Mouse (Mus musculus) stomach, postnatal 0 days (tissue): ENCODE results near the gene Adgrf5. TPM values are rescaled to one million over a fixed set of nuclear protein-coding genes. Genes with fewer than 3 reads are reported as not detected.
"Not testable (repeated sequence)": the region's sequence is repeated elsewhere in the genome, so short reads cannot be mapped to it uniquely, and the experiment has no call there.

ENCODE experiments used
- ATAC-seq: fragments of 200-750 bp; cut with Nextera tagmentation; 2 replicates; pipeline ENCODE4 v1.8.0; 2017; ENCODE audit not compliant: low FRiP score, low TSS enrichment
- DNase-seq: peaks from one replicate; pipeline ENCODE4 v3.0.0-alpha.2; 2016; ENCODE audit warnings: low spot score
- H3K27ac ChIP-seq: fragments of 300-500 bp; sonication (generic); replicated peaks from 2 replicates; pipeline ENCODE4 v1.5.1; 2014; ENCODE audit warnings: mild to moderate bottlenecking, control low read depth
- H3K27me3 ChIP-seq: fragments of 300-500 bp; sonication (generic); 2 replicates; pipeline ENCODE4 v1.6.1; 2014; ENCODE audit warnings: low read length; ENCODE audit not compliant: control insufficient read depth, insufficient read depth
- H3K36me3 ChIP-seq: fragments of 300-500 bp; sonication (generic); 2 replicates; pipeline ENCODE4 v1.6.1; 2014; ENCODE audit warnings: low read length, mixed read lengths; ENCODE audit not compliant: control insufficient read depth, insufficient read depth
- H3K4me1 ChIP-seq: fragments of 300-500 bp; sonication (generic); replicated peaks from 2 replicates; pipeline ENCODE4 v1.6.1; 2014; ENCODE audit warnings: antibody characterized with exemption; ENCODE audit not compliant: control insufficient read depth, insufficient read depth
- H3K4me2 ChIP-seq: fragments of 300-500 bp; sonication (generic); replicated peaks from 2 replicates; pipeline ENCODE4 v1.6.1; 2014; ENCODE audit warnings: low read depth, mild to moderate bottlenecking, control low read depth, moderate library complexity
- H3K4me3 ChIP-seq: fragments of 300-500 bp; sonication (generic); 2 replicates; pipeline ENCODE4 v1.5.1; 2014; ENCODE audit warnings: low read depth, low read length, control low read depth
- H3K9ac ChIP-seq: fragments of 300-500 bp; sonication (generic); 2 replicates; pipeline ENCODE4 v1.6.1; 2014; ENCODE audit warnings: mild to moderate bottlenecking, low read length, control low read depth, mixed read lengths
- H3K9me3 ChIP-seq: fragments of 300-500 bp; sonication (generic); 2 replicates; pipeline ENCODE4 v1.6.1; 2016; ENCODE audit warnings: low read length; ENCODE audit not compliant: control insufficient read depth
- CTCF ChIP-seq: IDR thresholded peaks from 2 replicates; pipeline ENCODE4 v1.5.1; 2016; ENCODE audit warnings: antibody characterized with exemption, low read depth, mild to moderate bottlenecking, moderate library complexity
- EP300 ChIP-seq: optimal IDR thresholded peaks from 2 replicates; pipeline ENCODE3; 2016; ENCODE audit warnings: antibody characterized with exemption
- WGBS: fragments of 180-500 bp; shearing (Covaris S2); extraction: QIAGEN DNeasy Blood & Tissue Kit; methylation state at CpG from one replicate; pipeline ENCODE4 v1.1.7; 2014; 5-methylcytosine and 5-hydroxymethylcytosine counted together
- polyA plus RNA-seq: library from polyadenylated mRNA; unstranded; fragments of >200 nt; fragmentation: Nextera tagmentation; extraction: Ambion mirVana; gene quantifications from 2 replicates; pipeline ENCODE4 v1.2.1, GENCODE M21; 2015

Gene Adgrf5
- polyA plus RNA-seq, 1 experiment from 2014 or later: 3.6 TPM

DNA sequence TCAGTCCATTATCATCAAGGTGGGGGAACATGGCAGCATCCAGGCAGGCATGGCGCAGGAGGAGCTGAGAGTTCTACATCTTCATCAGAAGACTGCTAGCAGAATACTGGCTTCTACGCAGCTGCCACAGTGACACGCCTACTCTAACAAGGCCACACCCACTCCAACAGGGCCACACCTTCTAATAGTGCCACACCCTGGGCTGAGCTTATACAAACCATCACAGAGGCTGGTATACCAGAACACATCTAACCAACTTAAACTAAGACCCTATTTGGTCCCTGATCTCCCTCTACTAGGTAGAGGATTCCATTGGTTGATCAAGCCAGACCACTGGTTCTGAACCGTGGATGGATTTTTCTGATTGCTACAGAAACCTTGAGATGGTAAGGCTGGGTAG, 112.3 kb downstream of the Adgrf5 start:
- no peak overlapping the region for H3K4me2 ChIP-seq
- 78% methylated on average over 4 of the region's 4 CpGs for WGBS
- H3K4me3 ChIP-seq: no peak overlapping the region
- ATAC-seq (0 out of 2 replicates have a peak, but pooled peaks have one; percentile 38), DNase-seq (peak; percentile 27)
- no peak overlapping the region for H3K9ac ChIP-seq
- no peaks in the 10 kb centered on the region for H3K4me1 ChIP-seq
- no peaks in the 10 kb centered on the region for H3K9me3 ChIP-seq
- no peak for TF ChIP-seq CTCF
- H3K36me3 ChIP-seq: no peaks in the 10 kb centered on the region
- H3K27me3 ChIP-seq: no peaks in the 10 kb centered on the region
- H3K27ac ChIP-seq: no peak overlapping the region

DNA sequence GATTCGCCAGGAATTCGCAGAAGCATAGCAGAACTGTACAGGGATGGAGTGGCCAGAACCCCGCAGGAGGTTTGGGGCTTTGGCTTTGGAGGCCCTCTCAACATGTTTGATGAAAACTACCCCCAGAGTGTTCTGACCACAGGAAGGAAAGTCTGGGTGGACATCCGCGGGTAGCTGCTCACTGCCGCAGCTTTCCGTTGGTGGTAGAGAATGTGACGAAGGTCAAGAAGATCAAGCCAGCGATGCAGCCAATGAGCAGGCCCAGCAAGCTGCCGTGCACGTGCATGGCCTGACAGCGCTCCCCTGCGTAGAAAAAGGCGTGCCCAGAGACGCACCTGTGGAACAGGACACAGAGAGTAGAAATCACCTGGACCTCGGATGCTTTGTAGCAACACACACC, 114.5 kb downstream of the Adgrf5 start:
- TF ChIP-seq EP300 (no peak), CTCF (no peak)
- Histone ChIP-seq H3K9ac (no peak overlapping the region), H3K27ac (no peak overlapping the region), H3K27me3 (no peaks in the 10 kb centered on the region), H3K36me3 (no peaks in the 10 kb centered on the region), H3K4me1 (no peaks in the 10 kb centered on the region), H3K4me3 (no peak overlapping the region), H3K9me3 (no peaks in the 10 kb centered on the region), H3K4me2 (no peak overlapping the region)
- WGBS: 87% methylated on average over 16 of the region's 16 CpGs
- DNase-seq (no peak), ATAC-seq (no peak)

DNA sequence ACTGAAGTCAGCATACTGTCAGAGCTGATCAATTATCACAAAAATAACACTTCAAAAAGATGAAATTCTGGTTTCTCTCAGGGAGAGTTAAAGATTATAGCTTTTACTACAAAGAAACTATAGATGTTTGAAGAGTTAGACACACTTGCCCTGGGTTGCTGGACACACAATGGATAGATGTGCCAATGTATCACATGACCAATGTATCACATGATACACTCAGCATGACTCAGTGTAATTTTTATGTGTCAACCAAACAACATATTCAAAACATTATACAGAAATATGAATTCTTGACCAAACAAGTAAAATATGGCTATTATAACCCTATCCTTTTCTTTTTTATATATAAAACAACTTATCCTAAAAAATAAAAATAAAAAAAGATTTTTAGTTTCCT, 117.4 kb downstream of the Adgrf5 start:
- Histone ChIP-seq H3K4me2 (no peak overlapping the region), H3K4me3 (no peak overlapping the region), H3K9me3 (no peaks in the 10 kb centered on the region), H3K27ac (no peak overlapping the region), H3K36me3 (no peaks in the 10 kb centered on the region), H3K27me3 (no peaks in the 10 kb centered on the region), H3K4me1 (no peaks in the 10 kb centered on the region), H3K9ac (no peak overlapping the region)
- TF ChIP-seq EP300 (no peak), CTCF (no peak)
- ATAC-seq: no peak
- no peak for DNase-seq

DNA sequence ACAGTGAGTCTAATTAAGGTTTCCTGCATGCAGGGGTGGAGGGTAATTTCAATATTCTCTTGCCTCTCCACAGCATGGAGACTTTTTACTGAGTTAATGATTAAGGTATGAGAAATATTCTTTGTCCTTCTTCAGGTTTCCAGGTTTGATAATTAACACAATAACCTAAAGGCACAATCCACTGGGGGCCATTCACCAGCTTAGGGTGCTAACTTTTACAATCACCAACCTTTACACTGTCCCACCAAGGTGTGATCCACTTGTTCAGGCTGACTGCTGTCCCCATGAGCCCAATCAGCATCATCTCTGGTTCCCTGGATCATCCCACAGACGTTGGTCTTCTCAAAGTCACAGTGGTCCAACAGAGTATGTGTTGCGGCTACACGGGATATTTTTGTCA, 125.7 kb downstream of the Adgrf5 start:
- H3K36me3 ChIP-seq: no peaks in the 10 kb centered on the region
- no peaks in the 10 kb centered on the region for H3K27me3 ChIP-seq
- H3K4me1 ChIP-seq: no peaks in the 10 kb centered on the region
- 86% methylated on average over 3 of the region's 3 CpGs for WGBS
- H3K4me3 ChIP-seq: no peak overlapping the region
- no peaks in the 10 kb centered on the region for H3K9me3 ChIP-seq
- no peak overlapping the region for H3K4me2 ChIP-seq
- no peak overlapping the region for H3K9ac ChIP-seq
- DNase-seq (no peak), ATAC-seq (no peak)
- no peak for TF ChIP-seq EP300
- TF ChIP-seq CTCF: no peak
- no peak overlapping the region for H3K27ac ChIP-seq

- Histone ChIP-seq H3K9me3 (no peaks in the 10 kb centered on the region), H3K4me3 (no peak overlapping the region), H3K36me3 (no peaks in the 10 kb centered on the region), H3K4me2 (no peak overlapping the region), H3K27me3 (no peaks in the 10 kb centered on the region), H3K27ac (no peak overlapping the region), H3K9ac (no peak overlapping the region), H3K4me1 (no peaks in the 10 kb centered on the region)
- TF ChIP-seq EP300 (no peak), CTCF (no peak)
- WGBS: 90% methylated on average over 2 of the region's 2 CpGs
- ATAC-seq (no peak), DNase-seq (no peak)
These were observed 128.3 kb downstream of the Adgrf5 start for GRCm38 (mm10) chr17:43488439-43489151.

DNA sequence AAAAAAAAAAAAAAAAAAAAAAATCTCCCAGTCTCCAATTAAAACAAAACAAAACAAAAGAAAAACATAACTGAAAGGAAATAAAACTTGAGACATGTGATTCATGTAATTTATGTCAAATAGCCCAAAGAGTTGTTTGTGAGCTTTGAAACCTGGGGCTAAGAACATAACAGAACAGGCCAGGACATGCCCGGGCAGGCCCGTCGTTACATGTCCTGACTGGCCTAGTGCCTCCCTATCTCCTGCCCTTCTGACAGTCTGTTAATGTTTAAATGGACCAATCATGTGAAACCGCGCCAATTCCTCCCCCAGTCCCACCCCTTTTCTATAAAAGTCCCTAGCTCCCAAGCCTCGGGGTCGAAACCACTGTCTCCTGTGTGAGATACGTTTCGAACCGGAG, 130.1 kb downstream of the Adgrf5 start:
- H3K4me3 ChIP-seq, H3K27me3 ChIP-seq, H3K4me2 ChIP-seq, H3K4me1 ChIP-seq, H3K27ac ChIP-seq, H3K9ac ChIP-seq, H3K9me3 ChIP-seq, ATAC-seq, DNase-seq, H3K36me3 ChIP-seq: not testable (repeated sequence)
- WGBS: 99% methylated on average over 7 of the region's 10 CpGs
